Mouse (Mus musculus) c-Kit-positive CD71-negative TER-119-negative erythroid progenitor cells, embryonic 14.5 days (primary cell): ENCODE results near the gene Cdh5.

Experiments used
- DNase-seq: peaks from one replicate; pipeline ENCODE4 v3.0.0-alpha.2; 2013; ENCODE audit warnings: low read depth

The Cdh5 gene

DNA sequence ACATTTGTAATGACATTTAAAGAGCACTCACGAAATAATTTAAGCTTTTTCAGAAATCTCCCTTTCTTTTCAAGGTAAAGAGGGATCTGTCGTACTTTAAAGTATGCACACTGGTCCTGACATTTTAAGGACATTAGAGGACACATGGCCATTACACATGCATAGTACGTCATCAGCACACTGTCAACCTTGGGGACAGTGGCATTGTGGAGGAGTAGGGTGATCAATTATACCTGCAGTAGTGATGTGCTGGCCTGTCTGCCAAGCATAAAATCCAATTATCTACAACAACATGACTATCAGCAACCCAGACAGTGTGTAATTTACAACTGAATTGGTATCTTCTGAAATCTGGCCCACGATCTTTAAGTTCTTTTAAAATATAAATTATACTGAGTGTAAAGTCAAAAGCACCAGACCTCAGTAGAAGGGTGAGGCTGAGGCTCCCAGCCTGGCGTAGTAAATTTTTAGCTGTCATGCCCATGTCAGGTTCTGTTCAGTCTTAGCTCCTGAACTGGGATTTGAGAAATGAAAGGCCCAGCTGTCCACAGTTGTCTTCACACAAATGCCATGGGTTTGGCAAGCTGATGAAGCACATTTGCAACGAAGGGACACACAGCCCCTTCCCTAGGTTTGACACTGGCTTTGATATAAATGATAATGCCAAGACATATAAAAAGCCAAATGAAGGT, 89.5 kb downstream of the Cdh5 start:
- DNase-seq, result no peak

GRCm38 (mm10) chr8:104191496-104191895, 90.1 kb downstream of the Cdh5 start:
- DNase-seq, result no peak
